Mouse (Mus musculus): ENCODE measurements around the gene Mon1a.

Mon1a gene

GRCm38 (mm10) chr9:107908410-107909158, 20.6 kb downstream of the Mon1a start:
- DNase-seq (ENCODE audit: low spot score), result no peak

- DNase-seq (ENCODE audit: low spot score), result no peak
These were observed 22.2 kb downstream of the Mon1a start for GRCm38 (mm10) chr9:107910025-107910769.

GRCm38 (mm10) chr9:107914764-107915420, 26.9 kb downstream of the Mon1a start:
- no peak for DNase-seq (ENCODE audit: low spot score)

GRCm38 (mm10) chr9:107917895-107918608, 30.1 kb downstream of the Mon1a start:
- DNase-seq (ENCODE audit: low spot score), result no peak

GRCm38 (mm10) chr9:107918884-107919283, 30.9 kb downstream of the Mon1a start:
- no peak for DNase-seq (ENCODE audit: low spot score)

GRCm38 (mm10) chr9:107919441-107919840, 31.5 kb downstream of the Mon1a start:
- DNase-seq (ENCODE audit: low spot score), result no peak

- DNase-seq (ENCODE audit: low spot score), result no peak
These were observed 35.1 kb downstream of the Mon1a start for GRCm38 (mm10) chr9:107923021-107923420.

- DNase-seq (ENCODE audit: low spot score), result no peak
These were observed 36.0 kb downstream of the Mon1a start for GRCm38 (mm10) chr9:107923956-107924355.

- no peak for DNase-seq (ENCODE audit: low spot score)
These were observed 37.3 kb downstream of the Mon1a start for GRCm38 (mm10) chr9:107925251-107925650.

- no peak for DNase-seq (ENCODE audit: low spot score)
These were observed 39.0 kb downstream of the Mon1a start for GRCm38 (mm10) chr9:107926920-107927420.

GRCm38 (mm10) chr9:107927749-107928148, 39.8 kb downstream of the Mon1a start:
- DNase-seq (ENCODE audit: low spot score), result no peak

- DNase-seq (ENCODE audit: low spot score), result no peak
These were observed 40.2 kb downstream of the Mon1a start, which contains the start of gene Actl11 for GRCm38 (mm10) chr9:107928169-107928568. TSS of gene Actl11 (plus strand) at chr9:107928469.

- no peak for DNase-seq (ENCODE audit: low spot score)
These were observed 44.3 kb downstream of the Mon1a start for GRCm38 (mm10) chr9:107932221-107932620.

GRCm38 (mm10) chr9:107934146-107934545, 46.2 kb downstream of the Mon1a start:
- no peak for DNase-seq (ENCODE audit: low spot score)

- DNase-seq (ENCODE audit: low spot score), result no peak
These were observed 47.4 kb downstream of the Mon1a start, which contains the start of gene Camkv for GRCm38 (mm10) chr9:107935374-107935773. TSS of gene Camkv (plus strand) at chr9:107935674.

- DNase-seq (ENCODE audit: low spot score), result no peak
These were observed 47.9 kb downstream of the Mon1a start for GRCm38 (mm10) chr9:107935790-107936214.

- no peak for DNase-seq (ENCODE audit: low spot score)
These were observed 48.4 kb downstream of the Mon1a start for GRCm38 (mm10) chr9:107936215-107936822.

- no peak for DNase-seq (ENCODE audit: low spot score)
These were observed 48.9 kb downstream of the Mon1a start for GRCm38 (mm10) chr9:107936831-107937230.

GRCm38 (mm10) chr9:107947241-107948194, 59.6 kb downstream of the Mon1a start:
- DNase-seq (ENCODE audit: low spot score), result no peak
